ENCODE assay signal across 8 mouse cellular contexts in the genomic region with DNA sequence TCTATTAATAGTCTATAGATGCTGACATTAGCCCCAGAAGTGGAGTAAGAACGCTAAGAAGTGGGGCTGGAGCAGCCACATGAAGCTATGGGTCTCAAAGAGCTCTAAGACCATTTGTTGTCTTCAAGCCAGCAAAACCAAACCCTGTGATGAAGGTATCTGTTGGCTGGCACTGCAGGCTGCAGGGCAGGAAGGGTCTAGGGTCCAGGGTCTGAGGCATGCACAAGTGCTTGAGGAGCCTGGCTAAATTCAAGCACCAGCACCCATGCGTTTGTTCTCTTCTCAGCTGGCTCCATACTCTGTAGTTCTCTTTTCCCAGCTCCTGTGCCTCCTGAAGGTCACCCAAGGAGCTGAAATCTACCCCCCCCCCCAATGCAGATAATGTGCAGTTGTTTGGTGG. TPM values are rescaled to one million over a fixed set of nuclear protein-coding genes. Genes with fewer than 3 reads are reported as not detected.
DNase-seq lines count a peak whose midpoint lies in the region; ATAC-seq and TF ChIP-seq lines count a peak whose summit lies in the region.

No protein-coding gene starts in this region.

- TF ChIP-seq POLR2A in bone marrow macrophage, adult 2 months (IDR thresholded peaks at IDR 0.05; ENCODE audit: borderline replicate concordance, low read depth, low read length), result no peak

- DNase-seq in kidney, adult 9 months, result no peak
- DNase-seq in thymus, postnatal 25 days, result no peak
- DNase-seq in yolk sac, embryonic 10.5 days (ENCODE audit: low spot score), result no peak
- no peak for DNase-seq in ovary, postnatal 10 days (ENCODE audit: low spot score)

- peaks cover 35% of the 10 kb centered on the region for H3K36me3 ChIP-seq in kidney, embryonic 14.5 days (ENCODE audit: control insufficient read depth, insufficient read depth, low read length)
- peaks cover 25% of the 10 kb centered on the region for H3K36me3 ChIP-seq in forebrain, embryonic 15.5 days
- peaks cover 35% of the 10 kb centered on the region for H3K36me3 ChIP-seq in liver, embryonic 15.5 days (replicated peaks)

- 0 out of 2 replicates have a peak, but pooled peaks cover 4% of the 10 kb centered on the region for H3K4me1 ChIP-seq in kidney, embryonic 14.5 days (ENCODE audit: control insufficient read depth, insufficient read depth, low read length)
- peaks cover 32% of the 10 kb centered on the region for H3K4me1 ChIP-seq in bone marrow macrophage, adult 2 months (ENCODE audit: control insufficient read depth, insufficient read depth, low read length)
- H3K4me1 ChIP-seq in forebrain, embryonic 15.5 days, result peaks cover 15% of the 10 kb centered on the region
- H3K4me1 ChIP-seq in liver, embryonic 15.5 days (replicated peaks), result peaks cover 65% of the 10 kb centered on the region

- TF ChIP-seq CTCF in bone marrow macrophage, adult 2 months (IDR thresholded peaks at IDR 0.05; ENCODE audit: low read depth, low read length), result no peak

- no peaks in the 10 kb centered on the region for H3K9me3 ChIP-seq in kidney, embryonic 14.5 days (ENCODE audit: control insufficient read depth, low read length)
- H3K9me3 ChIP-seq in forebrain, embryonic 15.5 days, result no peaks in the 10 kb centered on the region
- no peaks in the 10 kb centered on the region for H3K9me3 ChIP-seq in liver, embryonic 15.5 days (replicated peaks)

- 79% methylated on average over 2 of the region's 2 CpGs for WGBS in kidney, embryonic 14.5 days
- 66% methylated on average over 2 of the region's 2 CpGs for WGBS in forebrain, embryonic 15.5 days
- WGBS in liver, embryonic 15.5 days (ENCODE audit: insufficient replicate concordance), result 35% methylated on average over 2 of the region's 2 CpGs

- no peaks in the 10 kb centered on the region for H3K27me3 ChIP-seq in kidney, embryonic 14.5 days (ENCODE audit: control insufficient read depth, insufficient read depth, low read length)
- no peaks in the 10 kb centered on the region for H3K27me3 ChIP-seq in forebrain, embryonic 15.5 days
- H3K27me3 ChIP-seq in liver, embryonic 15.5 days, result no peaks in the 10 kb centered on the region

- no peak for ATAC-seq in kidney, embryonic 14.5 days (ENCODE audit: low FRiP score, low TSS enrichment)
- no peak for ATAC-seq in forebrain, embryonic 15.5 days (replicated peaks)
- ATAC-seq in liver, embryonic 15.5 days (ENCODE audit: insufficient read depth), result no peak

- 0 out of 2 replicates have a peak overlapping the region, but pooled peaks have one; percentile 14 for H3K27ac ChIP-seq in kidney, embryonic 14.5 days (ENCODE audit: low read depth, low read length)
- H3K27ac ChIP-seq in bone marrow macrophage, adult 2 months (ENCODE audit: insufficient read depth, low read depth, low read length), result peak overlapping the region; percentile 26; the same call in 1 of the 2 replicates
- H3K27ac ChIP-seq in forebrain, embryonic 15.5 days (replicated peaks), result peak overlapping the region; percentile 80; the same call in 1 of the 2 replicates
- peak overlapping the region; percentile 90 for H3K27ac ChIP-seq in liver, embryonic 15.5 days (replicated peaks)

- H3K4me3 ChIP-seq in kidney, embryonic 14.5 days (ENCODE audit: low read length), result no peak overlapping the region
- no peak overlapping the region for H3K4me3 ChIP-seq in bone marrow macrophage, adult 2 months (ENCODE audit: insufficient read depth, low read length)
- H3K4me3 ChIP-seq in forebrain, embryonic 15.5 days, result no peak overlapping the region
- H3K4me3 ChIP-seq in liver, embryonic 15.5 days (replicated peaks), result peak overlapping the region; percentile 93; the same call in 1 of the 2 replicates

- peak overlapping the region; percentile 91; the same call in 1 of the 2 replicates for H3K4me2 ChIP-seq in kidney, embryonic 14.5 days (replicated peaks; ENCODE audit: low read depth, low read length)
- H3K4me2 ChIP-seq in forebrain, embryonic 15.5 days (replicated peaks), result no peak overlapping the region
- H3K4me2 ChIP-seq in liver, embryonic 15.5 days, result peak overlapping the region; percentile 88

- peak overlapping the region; percentile 90; the same call in 1 of the 2 replicates for H3K9ac ChIP-seq in kidney, embryonic 14.5 days (ENCODE audit: low read depth, low read length)
- H3K9ac ChIP-seq in forebrain, embryonic 15.5 days (replicated peaks), result no peak overlapping the region
- 0 out of 2 replicates have a peak overlapping the region, but pooled peaks have one; percentile 10 for H3K9ac ChIP-seq in liver, embryonic 15.5 days

RNA-seq across cellular contexts. Expression of gene Ndst2, which starts 0.7 kb away (rescaled TPM):
- polyA plus RNA-seq in kidney, embryonic 14.5 days (2014; fragmentation: Nextera tagmentation; extraction: Ambion mirVana), result 21.3 and 32.1 TPM in 2 replicates
- polyA plus RNA-seq in bone marrow macrophage, adult 2 months (2012; ENCODE audit: insufficient read depth, insufficient read length, missing spikeins), result 60.1 and 63.9 TPM in 2 replicates
- polyA plus RNA-seq in forebrain, embryonic 15.5 days (2015; fragmentation: Nextera tagmentation; extraction: Ambion mirVana), result 15.7 and 16.9 TPM in 2 replicates
- polyA plus RNA-seq in liver, embryonic 15.5 days (2015; fragmentation: Nextera tagmentation; extraction: Ambion mirVana), result 16.3 and 17.5 TPM in 2 replicates

RNA-seq across cellular contexts. Expression of gene Zswim8, which starts 27.7 kb away (rescaled TPM):
- polyA plus RNA-seq in kidney, embryonic 14.5 days (2014; fragmentation: Nextera tagmentation; extraction: Ambion mirVana), result 30.1 and 32.1 TPM in 2 replicates
- 85.9 and 94.2 TPM in 2 replicates for polyA plus RNA-seq in bone marrow macrophage, adult 2 months (2012; ENCODE audit: insufficient read depth, insufficient read length, missing spikeins)
- 46.1 and 47.1 TPM in 2 replicates for polyA plus RNA-seq in forebrain, embryonic 15.5 days (2015; fragmentation: Nextera tagmentation; extraction: Ambion mirVana)
- polyA plus RNA-seq in liver, embryonic 15.5 days (2015; fragmentation: Nextera tagmentation; extraction: Ambion mirVana), result 5.0 and 5.8 TPM in 2 replicates

RNA-seq across cellular contexts. Expression of gene Chchd1, which starts 32.2 kb away (rescaled TPM):
- 218 and 327 TPM in 2 replicates for polyA plus RNA-seq in kidney, embryonic 14.5 days (2014; fragmentation: Nextera tagmentation; extraction: Ambion mirVana)
- 70.7 and 91.5 TPM in 2 replicates for polyA plus RNA-seq in bone marrow macrophage, adult 2 months (2012; ENCODE audit: insufficient read depth, insufficient read length, missing spikeins)
- polyA plus RNA-seq in forebrain, embryonic 15.5 days (2015; fragmentation: Nextera tagmentation; extraction: Ambion mirVana), result 213 TPM in 2 replicates
- 70.8 and 89.3 TPM in 2 replicates for polyA plus RNA-seq in liver, embryonic 15.5 days (2015; fragmentation: Nextera tagmentation; extraction: Ambion mirVana)

RNA-seq across cellular contexts. Expression of gene Fut11, which starts 40.3 kb away (rescaled TPM):
- polyA plus RNA-seq in kidney, embryonic 14.5 days (2014; fragmentation: Nextera tagmentation; extraction: Ambion mirVana), result 15.1 and 19.9 TPM in 2 replicates
- polyA plus RNA-seq in bone marrow macrophage, adult 2 months (2012; ENCODE audit: insufficient read depth, insufficient read length, missing spikeins), result 18.5 and 19.0 TPM in 2 replicates
- polyA plus RNA-seq in forebrain, embryonic 15.5 days (2015; fragmentation: Nextera tagmentation; extraction: Ambion mirVana), result 23.1 and 23.9 TPM in 2 replicates
- polyA plus RNA-seq in liver, embryonic 15.5 days (2015; fragmentation: Nextera tagmentation; extraction: Ambion mirVana), result 6.3 and 7.3 TPM in 2 replicates

RNA-seq across cellular contexts. Expression of gene Camk2g, which starts 58.8 kb away (rescaled TPM):
- polyA plus RNA-seq in kidney, embryonic 14.5 days (2014; fragmentation: Nextera tagmentation; extraction: Ambion mirVana), result 33.6 and 50.2 TPM in 2 replicates
- 18.2 and 24.6 TPM in 2 replicates for polyA plus RNA-seq in bone marrow macrophage, adult 2 months (2012; ENCODE audit: insufficient read depth, insufficient read length, missing spikeins)
- 86.8 and 95.6 TPM in 2 replicates for polyA plus RNA-seq in forebrain, embryonic 15.5 days (2015; fragmentation: Nextera tagmentation; extraction: Ambion mirVana)
- 5.6 and 5.7 TPM in 2 replicates for polyA plus RNA-seq in liver, embryonic 15.5 days (2015; fragmentation: Nextera tagmentation; extraction: Ambion mirVana)

Comparison
In these comparisons a context has a peak if more than half of its experiments do, and no peak if none do; other contexts are left out.
1. H3K27ac ChIP-seq: peak in every context shown above with its lines; median percentile 90 in liver, embryonic 15.5 days; 80 in forebrain, embryonic 15.5 days; 26 in bone marrow macrophage, adult 2 months; 14 in kidney, embryonic 14.5 days.